Mouse (Mus musculus) monocyte, adult 5-6 weeks (primary cell): ENCODE measurements around the gene Rara. TPM values are rescaled to one million over a fixed set of nuclear protein-coding genes. Genes with fewer than 3 reads are reported as not detected.
"Not testable (repeated sequence)": the region's sequence is repeated elsewhere in the genome, so short reads cannot be mapped to it uniquely, and the experiment has no call there.

Experiments used
- ATAC-seq: fragments of 153-309, 156-312 bp; replicated peaks from 2 replicates; pipeline ENCODE4 v1.8.0; 2017; ENCODE audit warnings: mild to moderate bottlenecking; ENCODE audit not compliant: low TSS enrichment, insufficient number of reproducible peaks, severe bottlenecking, poor library complexity, low FRiP score
- total RNA-seq: library from RNA; stranded (forward); fragments of 200-1000, 200-491, 200-594 nt; gene quantifications from 3 replicates; pipeline ENCODE4 v1.2.3, GENCODE M21; 2017

Rara gene
- total RNA-seq, 1 experiment from 2014 or later, result 62.9 TPM

DNA sequence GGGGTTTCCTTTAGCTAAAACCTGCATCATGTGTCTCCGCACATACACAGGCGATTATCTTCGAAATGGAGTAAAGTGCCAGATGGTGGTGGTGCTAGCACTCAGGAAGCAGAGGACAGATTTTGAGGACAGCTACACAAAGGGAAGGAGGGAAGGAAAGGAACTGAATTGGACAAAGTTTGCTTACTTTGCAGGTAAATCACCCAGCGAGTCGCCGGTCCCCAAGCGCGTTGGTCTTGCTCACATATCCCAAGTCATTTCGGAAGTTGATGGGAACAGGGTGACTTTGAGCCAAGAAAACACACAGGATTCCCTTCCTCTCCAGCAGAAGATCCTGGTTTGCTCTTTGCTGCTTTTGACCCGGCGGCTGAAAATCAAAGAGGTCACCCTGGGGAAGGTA lies 8.6 kb upstream of the Rara start:
- no peak for ATAC-seq

DNA sequence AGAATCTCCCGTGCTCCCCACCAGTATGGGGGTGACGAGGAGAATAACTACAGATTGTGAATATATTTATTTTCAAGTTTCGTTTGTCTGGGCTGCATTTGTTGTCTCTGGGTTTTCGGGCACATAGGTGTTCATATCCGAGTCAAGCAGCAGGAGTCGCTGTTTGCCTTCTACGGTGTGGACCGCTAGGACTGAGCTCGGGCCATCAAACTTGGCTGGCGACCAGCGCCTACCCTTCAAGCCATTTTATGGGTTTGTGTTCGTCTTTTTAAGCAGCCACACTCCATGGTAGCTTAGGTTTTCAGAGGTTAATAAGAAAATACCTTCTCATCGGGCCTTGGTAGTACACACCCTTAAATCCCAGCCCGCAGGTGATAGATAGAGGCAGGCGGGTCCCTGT lies 5.8 kb upstream of the Rara start:
- not testable (repeated sequence) for ATAC-seq

DNA sequence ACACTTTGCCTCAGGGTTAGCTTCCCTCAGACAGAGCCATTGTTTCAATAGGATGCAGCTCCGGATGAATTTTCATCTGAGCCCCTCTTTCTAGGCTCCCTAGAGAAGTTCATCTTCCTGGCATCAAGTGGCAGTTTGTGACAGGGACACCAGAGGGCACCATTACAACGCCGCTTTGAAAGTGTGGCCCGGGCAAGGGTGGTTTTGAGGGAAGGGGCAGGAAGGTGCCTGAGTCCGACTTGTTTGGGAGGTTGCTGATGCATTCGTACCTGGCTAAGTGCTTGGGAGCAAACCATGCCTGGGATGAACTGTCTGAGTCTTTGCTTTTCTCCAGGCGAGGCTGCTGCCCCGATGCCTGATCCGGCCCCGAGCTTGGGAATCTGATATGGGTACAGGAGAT lies 5.3 kb upstream of the Rara start:
- ATAC-seq, result not testable (repeated sequence)

DNA sequence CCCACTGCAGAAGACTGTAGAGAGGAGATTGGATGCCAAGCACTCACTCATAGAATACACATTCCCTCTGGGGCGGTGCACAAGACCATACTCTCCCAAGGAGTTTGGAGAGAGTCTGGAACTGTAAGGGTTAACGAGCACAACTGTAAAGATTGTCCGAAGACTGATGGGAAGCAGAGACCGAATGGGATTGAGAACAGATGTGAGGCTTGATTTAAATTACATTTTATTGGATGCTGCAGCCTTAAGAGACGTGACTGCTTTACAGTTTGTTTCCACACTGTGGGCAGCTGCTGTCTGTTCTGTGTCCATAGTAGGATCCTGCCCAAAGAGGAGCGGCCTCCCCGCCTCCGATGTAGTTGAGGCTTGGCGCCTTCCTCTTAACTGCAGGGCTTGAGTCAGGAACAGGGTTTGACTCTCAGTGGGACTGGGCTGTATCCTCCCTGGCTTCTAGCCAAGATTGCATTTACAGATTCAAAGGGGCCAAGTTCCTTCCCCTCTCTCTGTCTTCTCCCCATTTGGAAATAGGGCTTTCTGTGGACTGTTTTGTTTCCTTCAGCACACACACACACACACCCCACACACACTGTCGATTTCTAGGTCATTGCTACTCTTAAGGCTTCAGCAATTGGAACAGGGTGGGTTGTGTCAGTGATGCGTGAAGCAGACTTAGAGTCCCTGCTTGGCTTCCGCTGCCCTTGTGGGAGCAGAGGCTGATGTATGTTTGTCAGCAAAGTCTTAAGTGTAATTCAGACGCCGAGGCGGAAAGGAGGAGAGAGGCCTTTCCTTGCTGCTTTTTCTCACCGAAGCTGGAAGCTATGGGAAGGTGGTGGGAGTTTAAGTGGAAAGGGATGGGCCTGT lies 4.5 kb upstream of the Rara start:
- ATAC-seq, result not testable (repeated sequence)

DNA sequence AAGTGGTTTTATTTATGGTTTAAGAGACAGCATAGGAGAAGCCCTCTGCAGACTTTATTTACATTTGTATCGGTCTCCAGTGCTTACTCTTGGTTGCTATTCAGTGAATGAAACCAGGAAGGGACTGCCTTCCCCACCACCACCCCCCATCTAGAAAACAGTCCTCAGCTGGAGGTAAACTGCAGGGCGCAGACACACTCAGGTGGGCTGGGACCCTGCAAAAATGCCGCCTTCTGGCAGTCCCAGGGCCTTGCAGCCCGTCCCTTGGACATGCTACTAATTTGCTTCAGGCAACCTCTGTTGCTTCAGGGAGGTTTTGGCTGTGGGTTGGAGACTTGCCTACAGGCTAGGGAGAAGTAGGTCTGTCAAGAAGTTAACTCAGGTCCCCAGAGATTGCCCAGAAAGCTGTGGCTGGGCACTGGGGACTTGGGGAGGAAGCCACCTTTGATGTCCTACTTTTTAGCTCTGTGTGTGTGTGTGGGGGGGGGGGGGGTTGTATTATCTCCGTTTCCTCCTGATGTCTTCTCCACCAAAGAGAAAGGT lies 2.9 kb upstream of the Rara start:
- no peak for ATAC-seq

DNA sequence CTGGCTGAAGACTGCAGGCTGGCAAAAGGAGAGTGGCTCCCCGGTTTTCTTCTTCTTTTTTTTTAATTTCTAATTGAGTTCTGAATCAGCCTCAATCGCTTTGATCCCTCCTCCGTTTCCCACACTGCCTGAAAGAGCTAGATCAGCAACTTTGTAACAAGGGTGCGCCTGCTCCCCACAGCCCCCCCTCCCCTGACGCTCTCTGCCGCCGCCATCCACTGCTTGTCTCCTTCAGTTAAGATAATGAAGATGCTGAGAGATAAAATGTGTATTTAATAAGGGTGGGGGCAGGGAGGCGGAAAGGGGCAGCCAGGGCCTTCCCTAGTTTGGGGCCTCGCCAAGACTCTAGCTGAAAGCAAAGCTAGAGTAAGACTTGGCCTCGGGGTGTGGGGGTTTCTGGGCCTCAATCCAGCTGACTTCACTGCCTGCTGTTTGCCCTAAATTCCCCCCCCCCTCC lies 2.3 kb upstream of the Rara start:
- ATAC-seq, result no peak

DNA sequence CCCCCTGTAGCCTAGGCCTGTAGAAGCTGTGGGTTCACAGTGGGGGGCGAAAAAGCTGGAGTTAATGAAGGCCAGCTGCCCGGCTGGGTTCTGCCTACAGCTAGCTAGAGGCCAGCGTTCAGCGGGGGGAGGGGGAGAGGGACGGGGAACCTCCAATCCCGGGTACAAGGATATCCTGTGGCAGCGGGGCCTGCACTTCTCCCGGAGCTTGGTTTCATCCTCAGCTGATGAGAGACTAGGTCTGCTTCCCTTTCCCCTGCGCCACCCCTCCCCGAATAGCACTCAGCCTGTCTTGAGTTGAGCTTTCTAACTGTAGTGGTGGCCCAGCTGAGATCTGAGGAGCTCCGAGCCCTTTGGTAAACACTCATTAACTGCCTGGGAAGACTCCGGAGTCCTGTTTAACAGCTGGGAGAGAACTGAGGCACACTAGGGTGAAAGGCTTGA lies 1.7 kb upstream of the Rara start:
- no peak for ATAC-seq

DNA sequence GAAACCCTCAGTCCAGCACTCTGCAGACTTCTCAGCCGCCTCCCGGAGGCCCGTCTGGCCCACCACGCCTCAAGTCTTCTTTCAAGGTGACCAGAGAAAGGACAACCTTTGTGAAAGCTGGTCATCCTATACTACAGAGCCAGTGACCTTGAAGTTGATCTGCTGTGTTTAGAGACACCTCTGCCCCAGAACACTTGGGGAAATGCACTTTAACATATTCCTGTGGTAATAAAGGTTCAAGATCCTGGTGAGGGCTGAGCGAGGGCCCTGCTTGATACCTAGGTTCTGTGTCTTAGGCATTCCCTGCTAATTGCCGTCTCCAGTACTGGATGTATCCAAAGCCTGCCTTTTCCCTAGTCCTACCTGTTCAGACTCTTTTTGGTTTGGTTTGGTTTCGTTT lies 1.1 kb upstream of the Rara start:
- ATAC-seq, result no peak

DNA sequence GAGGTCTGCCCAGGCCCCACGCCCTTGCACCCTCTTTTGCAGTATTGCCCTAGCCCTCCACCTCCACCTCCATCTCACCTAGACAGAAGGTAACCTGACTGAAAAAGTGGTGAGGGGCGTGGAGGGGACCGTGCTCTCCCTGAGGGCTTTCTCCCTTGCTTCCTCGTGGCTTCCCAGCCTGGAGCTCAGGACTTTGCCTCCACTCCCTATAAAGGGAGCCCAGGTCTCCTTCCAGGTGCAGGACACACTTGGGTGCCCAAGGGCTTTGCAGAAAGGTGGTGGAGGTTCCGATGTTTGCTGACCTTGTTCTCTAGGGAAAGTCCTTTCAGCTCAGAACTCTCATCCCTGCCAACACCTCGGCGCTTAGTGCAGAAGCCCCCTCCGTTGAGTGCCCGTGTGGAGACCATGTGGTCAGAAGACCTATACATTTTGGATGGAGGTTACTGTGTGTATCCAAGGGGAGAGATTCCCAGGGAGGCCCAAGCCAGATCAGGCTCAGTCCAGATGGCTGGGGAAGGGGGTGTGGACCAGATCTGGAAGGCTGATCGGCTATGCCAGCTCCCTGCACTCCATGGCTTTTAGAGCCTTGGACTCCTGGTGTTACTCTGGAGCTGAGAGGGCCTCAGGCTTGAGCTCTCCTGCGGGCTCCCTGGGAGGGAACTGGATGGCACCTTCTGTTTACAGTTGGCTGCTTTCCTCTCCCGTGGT lies 722 bp downstream of the Rara start:
- no peak for ATAC-seq

DNA sequence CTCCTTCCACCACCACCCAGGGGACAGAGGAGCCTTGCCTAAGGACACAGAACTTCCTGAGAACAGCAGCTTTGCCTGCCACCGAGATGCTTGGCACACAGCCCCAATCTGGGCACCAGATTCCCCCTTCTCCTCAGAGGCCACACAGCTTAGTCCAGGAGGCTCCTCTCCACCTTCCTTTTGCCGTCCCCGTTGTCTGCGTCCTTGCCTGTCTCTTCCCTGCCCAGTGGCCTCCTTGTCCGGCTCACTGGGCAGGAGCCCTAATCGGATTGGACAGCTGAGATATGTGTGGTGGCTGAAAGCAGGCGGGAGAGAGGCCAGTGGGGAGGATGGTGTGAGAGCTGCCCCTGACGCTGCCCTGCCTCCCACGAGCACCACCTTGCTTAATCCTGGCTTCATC lies 1.9 kb downstream of the Rara start:
- no peak for ATAC-seq

DNA sequence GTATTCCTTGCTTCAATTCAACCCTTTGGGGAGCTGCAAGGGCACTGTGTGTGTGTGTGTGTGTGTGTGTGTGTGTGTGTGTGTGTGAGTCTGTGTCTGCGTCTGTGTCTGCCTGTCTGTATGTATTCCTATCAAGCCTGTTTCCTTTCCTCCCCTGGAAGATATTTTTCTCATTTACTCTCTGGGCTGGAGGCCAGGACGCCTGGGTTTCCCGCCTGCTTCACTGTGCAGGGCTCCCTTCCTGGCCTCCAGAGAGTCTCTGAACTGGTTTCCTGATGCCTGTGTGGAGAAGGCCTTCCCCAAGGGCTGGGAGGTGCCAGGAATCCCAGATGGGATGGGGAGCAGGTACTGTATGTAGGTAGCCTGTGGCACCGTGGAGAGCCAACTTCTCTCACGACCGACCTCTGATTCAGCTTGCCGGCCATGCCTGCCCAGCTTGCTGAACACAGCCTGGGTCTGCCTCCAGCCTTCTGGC lies 2.5 kb downstream of the Rara start:
- ATAC-seq, result no peak

DNA sequence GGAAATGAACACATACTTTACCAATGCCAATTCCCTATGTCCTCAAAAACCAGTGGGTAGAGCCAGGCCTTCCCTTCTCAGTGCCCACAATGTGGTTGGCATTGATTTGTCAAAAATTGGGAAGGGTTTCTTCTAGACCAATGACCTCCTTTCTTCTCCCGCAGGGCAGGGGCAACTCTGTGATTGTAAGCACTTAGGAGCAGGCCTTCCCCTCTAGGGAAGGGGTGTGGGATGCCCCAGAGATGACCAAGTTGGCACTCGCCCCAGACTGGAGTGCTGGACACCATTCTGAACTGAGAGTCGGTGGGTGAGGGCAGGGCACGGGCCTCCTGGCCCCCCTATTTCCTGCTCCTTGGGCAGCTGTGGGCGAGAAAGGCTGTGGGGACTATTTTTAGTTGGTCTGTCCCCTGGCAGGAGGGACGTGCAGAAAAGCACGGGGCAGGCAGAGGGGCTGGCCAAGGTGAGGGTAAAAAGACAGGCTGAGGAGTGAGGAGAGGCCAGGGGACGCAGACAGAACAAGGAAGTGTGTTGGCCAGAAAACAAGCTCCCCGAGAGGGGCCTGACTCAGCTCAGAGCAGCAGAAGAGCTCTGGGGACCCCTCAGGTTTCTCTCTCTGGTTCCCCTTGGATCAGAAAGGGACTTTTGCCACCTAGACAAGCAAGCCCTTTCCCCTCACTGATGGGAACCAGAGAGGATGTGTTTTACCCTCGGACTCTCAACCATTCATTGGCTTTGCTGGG lies 3.3 kb downstream of the Rara start:
- no peak for ATAC-seq

DNA sequence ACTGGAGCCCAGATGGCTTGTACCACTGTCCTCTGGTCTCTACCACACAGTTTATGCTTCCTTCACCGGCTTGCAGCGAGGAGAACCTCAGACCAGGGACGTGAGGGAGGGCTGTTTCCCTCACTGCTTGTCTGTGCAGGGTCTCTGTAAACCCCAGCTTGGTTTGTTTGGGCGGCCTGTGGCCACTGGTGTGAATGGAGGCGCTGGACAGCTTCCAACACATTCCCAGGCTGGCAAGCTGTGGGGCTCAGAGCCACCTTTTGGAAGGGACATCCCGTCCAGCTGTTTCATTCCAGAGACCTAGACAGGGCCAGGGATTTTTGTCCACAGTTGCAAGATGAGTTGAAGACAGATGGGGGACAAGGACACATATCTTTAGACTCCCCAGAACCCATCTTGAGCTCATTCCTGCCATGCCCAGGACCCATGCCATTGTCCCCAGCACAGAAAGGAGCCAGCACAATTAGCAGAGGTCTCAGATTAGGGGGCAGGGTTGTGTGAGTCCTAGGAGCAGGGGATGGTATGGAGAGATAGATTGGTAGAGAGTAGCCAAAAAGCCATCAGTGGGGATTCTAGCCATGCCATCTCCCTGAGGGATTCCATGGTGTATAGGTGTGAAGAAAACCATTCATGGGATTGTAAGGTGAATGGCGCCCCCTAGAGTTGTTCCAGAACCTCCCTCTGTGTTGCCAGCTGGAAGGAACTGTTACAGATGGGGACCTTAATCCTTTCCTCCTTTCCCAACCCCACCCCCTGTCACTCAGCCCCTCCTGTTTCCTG lies 4.1 kb downstream of the Rara start:
- ATAC-seq, result no peak

DNA sequence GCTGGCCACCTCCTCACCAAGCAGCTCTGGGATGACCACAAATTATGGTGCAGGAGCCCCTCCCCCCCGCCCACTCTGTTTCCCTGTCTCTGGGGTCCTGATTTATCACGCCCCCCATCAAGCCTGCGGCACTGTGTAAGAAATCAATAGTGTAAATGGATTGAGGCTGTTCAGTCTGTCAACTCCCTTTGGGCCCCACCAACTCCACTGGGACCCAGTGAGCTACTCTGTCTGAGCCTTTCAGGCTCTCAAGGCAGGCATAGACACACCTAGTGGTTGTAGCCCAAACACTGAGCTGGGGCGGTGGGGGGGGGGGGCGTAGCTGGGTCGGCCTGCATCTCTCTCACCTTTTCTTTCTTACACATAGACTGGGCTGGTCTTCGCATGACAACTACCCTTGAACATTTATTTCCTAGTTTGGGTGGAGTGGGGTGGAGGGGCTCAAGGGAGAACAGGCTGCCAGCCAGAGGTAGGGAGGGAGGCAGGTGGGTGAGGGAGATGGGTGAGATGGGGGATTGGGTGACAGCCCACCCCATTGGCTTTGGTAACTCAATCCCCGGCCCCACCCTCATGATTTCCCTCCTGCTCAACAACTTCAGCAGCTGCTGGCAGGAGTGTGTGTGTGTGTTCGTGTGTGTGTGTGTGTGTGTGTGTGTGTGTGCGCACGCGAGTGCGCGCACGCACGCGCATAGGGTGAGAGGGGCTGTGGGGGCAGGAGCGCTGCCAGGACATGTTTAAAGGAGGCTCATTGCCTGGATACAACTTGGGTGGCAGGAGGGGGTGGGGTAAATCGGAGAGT lies 4.9 kb downstream of the Rara start:
- ATAC-seq, result no peak

DNA sequence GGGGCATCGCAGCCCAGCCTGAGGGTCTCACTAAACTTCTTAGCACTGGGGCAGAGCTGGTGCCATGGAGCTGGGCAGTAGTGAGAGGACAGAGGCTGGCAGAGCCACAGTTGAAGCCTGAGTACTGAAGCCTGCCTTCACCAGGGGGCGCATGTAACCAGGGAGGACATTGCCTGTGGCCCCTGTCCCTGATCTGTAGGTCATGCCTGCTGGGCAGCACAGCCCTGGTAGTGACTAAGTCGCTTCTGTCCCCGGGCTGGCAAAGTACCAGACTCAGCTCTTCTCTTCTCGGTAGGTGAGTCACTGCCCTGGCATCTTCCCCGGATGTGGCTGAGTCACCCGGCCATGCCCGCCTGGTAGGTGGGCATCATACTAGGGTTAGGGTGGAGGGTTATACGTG lies 5.5 kb downstream of the Rara start:
- ATAC-seq, result peak; percentile 63

DNA sequence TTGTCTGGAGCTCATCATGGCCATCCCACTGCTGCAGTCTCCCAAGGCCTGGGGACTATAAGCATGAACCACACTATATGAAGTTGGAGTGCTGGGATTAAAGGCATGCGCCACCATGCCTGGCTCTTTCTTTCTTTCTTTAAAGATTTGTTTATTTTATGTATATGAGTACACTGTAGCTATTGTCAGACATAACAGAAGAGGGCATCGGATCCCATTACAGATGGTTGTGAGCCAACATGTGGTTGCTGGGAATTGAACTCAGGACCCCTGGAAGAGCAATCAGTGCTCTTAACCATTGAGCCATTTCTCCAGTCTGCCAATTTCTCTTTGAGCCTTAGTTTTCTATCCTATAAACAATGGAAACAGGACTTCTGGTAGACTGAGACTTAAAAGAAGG lies 6.2 kb downstream of the Rara start:
- ATAC-seq, result not testable (repeated sequence)

DNA sequence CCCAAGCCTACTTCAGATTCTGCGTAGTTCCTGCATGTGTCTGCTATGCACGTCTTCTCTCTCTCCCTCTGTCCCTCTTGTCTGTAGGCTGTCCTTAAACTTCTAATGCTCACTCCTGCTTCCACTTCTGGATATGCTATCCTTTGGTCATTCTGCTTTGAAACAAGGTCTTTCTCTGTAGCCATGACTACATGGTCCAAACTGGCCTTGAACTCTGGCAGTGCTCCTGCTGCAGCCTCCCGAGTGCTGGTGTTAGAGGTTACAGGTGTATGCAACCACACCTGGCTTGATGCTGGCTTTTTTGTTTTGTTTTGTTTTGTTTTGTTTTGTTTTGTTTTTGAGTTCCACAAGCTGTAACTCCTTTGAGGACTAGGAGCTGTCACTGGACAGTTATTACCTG lies 6.7 kb downstream of the Rara start:
- ATAC-seq, result no peak

DNA sequence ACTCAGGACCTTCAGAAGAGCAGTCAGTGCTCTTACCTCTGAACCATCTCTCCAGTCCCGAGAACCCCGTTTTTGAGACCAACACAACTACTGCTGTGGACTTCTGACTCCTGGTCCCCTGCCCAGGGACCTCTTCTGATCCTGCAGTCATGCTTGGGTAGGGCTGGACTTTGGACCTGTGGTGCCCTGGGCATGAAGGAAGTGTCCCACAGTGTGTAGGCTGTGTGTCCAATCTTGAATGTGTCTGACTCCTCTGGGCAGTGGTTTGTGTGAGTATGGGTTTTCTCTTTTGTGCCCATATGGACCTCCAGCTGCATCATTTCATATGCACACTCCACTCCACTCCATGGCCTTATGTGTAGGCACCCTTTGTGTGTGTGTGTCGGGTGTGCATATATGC lies 7.5 kb downstream of the Rara start:
- ATAC-seq, result no peak
